Mouse (Mus musculus) kidney, postnatal 14 days (tissue): ENCODE data around the gene Kncn.

Source experiments
- DNase-seq: peaks from one replicate; pipeline ENCODE4 v3.0.0; 2022; ENCODE audit warnings: mixed read lengths

Gene Kncn

GRCm38 (mm10) chr4:115938276-115939160 lies 54.3 kb downstream of the Kncn start:
- peak; percentile 25 for DNase-seq
